Comparison of ENCODE assay signal across 14 mouse cellular contexts in genomic region chr8:107546154-107546553, GRCm38 (mm10). TPM values are rescaled to one million over a fixed set of nuclear protein-coding genes. Genes with fewer than 3 reads are reported as not detected.
DNase-seq lines count a peak whose midpoint lies in the region; ATAC-seq and TF ChIP-seq lines count a peak whose summit lies in the region.
"Had no signal": no experiment of that assay in that cellular context is flagged by ENCODE, and none has a peak within 500 bp of the region (broad histone marks: within the 10 kb centered on the region; RNA-seq: fewer than 3 reads in every experiment).

No protein-coding gene starts in this region.

- peak overlapping the region; percentile 20; the same call in 1 of the 2 replicates for H3K27ac ChIP-seq in heart, adult 2 months
- H3K27ac ChIP-seq in neural tube, embryonic 11.5 days (ENCODE audit: low read depth, low read length): no peak overlapping the region
- H3K27ac ChIP-seq: forebrain, embryonic 15.5 days; liver, embryonic 14.5 days had no signal

- no peak for DNase-seq in heart, adult 2 months
- no peak for DNase-seq in heart, adult 11 months
- no peak for DNase-seq in neural tube, embryonic 11.5 days (ENCODE audit: low spot score)
- no peak for DNase-seq in neural tube, embryonic 10.5 days (ENCODE audit: extremely low spot score, low spot score)
- peak; percentile 48 to 54 for DNase-seq in layer of hippocampus, postnatal 10 days (ENCODE audit: low spot score in 2 of 2)
- peak; percentile 36 for DNase-seq in right cerebral cortex, postnatal 25 days
- no peak for DNase-seq in kidney, postnatal 10 days
- no peak for DNase-seq in adrenal gland, postnatal 10 days
- DNase-seq: cerebellum, adult 18-20 months; kidney, adult 11 months had no signal

- H3K36me3 ChIP-seq in heart, adult 2 months (ENCODE audit: control insufficient read depth, insufficient read depth, low read length): no peaks in the 10 kb centered on the region
- peaks cover 4% of the 10 kb centered on the region; the same call in 1 of the 2 replicates for H3K36me3 ChIP-seq in neural tube, embryonic 11.5 days (ENCODE audit: control insufficient read depth, insufficient read depth, low read length)

- intact Hi-C loops in heart, adult 2 months (cut with DNase I): no loop called here

- TF ChIP-seq POLR2A in heart, adult 2 months (IDR thresholded peaks at IDR 0.05; ENCODE audit: insufficient read depth, low read depth, low read length): no peak

- no peak overlapping the region; the same call in 1 of the 2 replicates for H3K4me2 ChIP-seq in neural tube, embryonic 11.5 days (ENCODE audit: low read depth)
- H3K4me2 ChIP-seq: forebrain, embryonic 15.5 days had no signal

- WGBS in heart, adult 2 months: 80% methylated on average over 4 of the region's 4 CpGs
- 89% methylated on average over 4 of the region's 4 CpGs for WGBS in neural tube, embryonic 11.5 days

- no peaks in the 10 kb centered on the region for H3K27me3 ChIP-seq in heart, adult 2 months (ENCODE audit: control insufficient read depth, insufficient read depth, low read length)
- no peaks in the 10 kb centered on the region for H3K27me3 ChIP-seq in neural tube, embryonic 11.5 days (ENCODE audit: control insufficient read depth, insufficient read depth, low read length)
- H3K27me3 ChIP-seq: forebrain, embryonic 15.5 days had no signal

- TF ChIP-seq CTCF in heart, adult 2 months (IDR thresholded peaks at IDR 0.05): no peak

- H3K4me1 ChIP-seq in heart, adult 2 months (ENCODE audit: control insufficient read depth, insufficient read depth, low read length): peaks cover 6% of the 10 kb centered on the region
- no peaks in the 10 kb centered on the region for H3K4me1 ChIP-seq in neural tube, embryonic 11.5 days (ENCODE audit: control insufficient read depth, insufficient read depth, low read length)
- H3K4me1 ChIP-seq: forebrain, embryonic 15.5 days had no signal

- no peaks in the 10 kb centered on the region for H3K79me2 ChIP-seq in heart, adult 2 months (replicated peaks; ENCODE audit: control insufficient read depth, insufficient read depth, low read length)

- H3K9me3 ChIP-seq in neural tube, embryonic 11.5 days (ENCODE audit: control insufficient read depth, low read length): no peaks in the 10 kb centered on the region
- H3K9me3 ChIP-seq: forebrain, embryonic 15.5 days had no signal

- no peak overlapping the region for H3K9ac ChIP-seq in heart, adult 2 months (ENCODE audit: low read depth, low read length)
- no peak overlapping the region for H3K9ac ChIP-seq in neural tube, embryonic 11.5 days (ENCODE audit: low read length)
- H3K9ac ChIP-seq: forebrain, embryonic 15.5 days; liver, embryonic 14.5 days had no signal

- no peak overlapping the region for H3K4me3 ChIP-seq in heart, adult 2 months
- 0 out of 2 replicates have a peak overlapping the region, but pooled peaks have one; percentile 2 for H3K4me3 ChIP-seq in neural tube, embryonic 11.5 days (ENCODE audit: low read depth, low read length)
- H3K4me3 ChIP-seq: forebrain, embryonic 15.5 days had no signal

- no peak for ATAC-seq in neural tube, embryonic 11.5 days (ENCODE audit: insufficient read depth, low FRiP score, low TSS enrichment)
- ATAC-seq: activated CD4-positive, CD25-positive, alpha-beta regulatory T cell, adult 4 months; CD4-positive, CD25-positive, alpha-beta regulatory T cell, adult 4 months; forebrain, embryonic 15.5 days had no signal

- TF ChIP-seq EP300 in heart, adult 2 months (IDR thresholded peaks at IDR 0.05; ENCODE audit: insufficient read depth, low read depth, low read length): no peak

RNA-seq across cellular contexts. Expression of gene Psmd7, which starts 42.1 kb away (rescaled TPM):
- total RNA-seq in heart, adult 2 months (2021): 100 to 1,000 TPM in 1 of 2 experiments, 10 to 100 TPM in 1; 91.2 to 101 TPM
- polyA plus RNA-seq in heart, adult 2 months (2012; rRNA removed): 55.3 and 80.8 TPM in 2 replicates
- polyA plus RNA-seq in neural tube, embryonic 11.5 days (2014; fragmentation: Nextera tagmentation; extraction: Ambion mirVana): 335 and 339 TPM in 2 replicates
- 100 to 1,000 TPM; 112 to 116 TPM for total RNA-seq in layer of hippocampus, postnatal 10 days (2021)
- total RNA-seq in adrenal gland, postnatal 10 days (2021): 10 to 100 TPM; 83.7 to 86.5 TPM

Comparison
In these comparisons a context has a peak if more than half of its experiments do, and no peak if none do; other contexts are left out.
1. DNase-seq: peak in layer of hippocampus, postnatal 10 days (2 of 2) and right cerebral cortex, postnatal 25 days (single experiment); none in heart, adult 2 months (0 of 2), heart, adult 11 months (single experiment), neural tube, embryonic 11.5 days (single experiment), neural tube, embryonic 10.5 days (single experiment), kidney, postnatal 10 days (single experiment) and adrenal gland, postnatal 10 days (single experiment).